Mouse (Mus musculus) brain, embryonic 14.5 days (tissue): ENCODE measurements around the gene Plppr3. TPM values are rescaled to one million over a fixed set of nuclear protein-coding genes. Genes with fewer than 3 reads are reported as not detected.

Experiments used
- DNase-seq: peaks from one replicate; pipeline ENCODE4 v3.0.0-alpha.2; 2011; ENCODE audit warnings: low read depth
- CTCF ChIP-seq: fragments of 200-500 bp; IDR thresholded peaks from 2 replicates; pipeline ENCODE4 v1.5.1; 2012; ENCODE audit warnings: inconsistent platforms, mild to moderate bottlenecking, moderate library complexity, borderline replicate concordance; ENCODE audit not compliant: insufficient read depth, insufficient read length; ENCODE audit errors: extremely low read depth
- POLR2A ChIP-seq: fragments of 200-500 bp; IDR thresholded peaks from 2 replicates; pipeline ENCODE4 v1.6.1; 2012; ENCODE audit warnings: mild to moderate bottlenecking, inconsistent platforms, borderline replicate concordance; ENCODE audit not compliant: poor library complexity, insufficient read depth, insufficient read length, severe bottlenecking; ENCODE audit errors: extremely low read depth
- polyA plus RNA-seq: library from polyadenylated mRNA; depleted of rRNA; stranded (reverse); fragments of >200 nt; gene quantifications from 2 replicates; pipeline ENCODE4 v1.2.3, GENCODE M21; 2012

Gene Plppr3
- polyA plus RNA-seq, 1 experiment: 805 TPM

GRCm38 (mm10) chr10:79854801-79855541, 19.5 kb downstream of the Plppr3 start:
- DNase-seq: peak; percentile 88
- no peak for TF ChIP-seq CTCF
- no peak for TF ChIP-seq POLR2A

- DNase-seq: peak; percentile 100
These were observed 20.3 kb downstream of the Plppr3 start, which contains the start of gene Ptbp1 for GRCm38 (mm10) chr10:79853860-79854795. Ptbp1 (plus strand) TSS chr10:79854427.

GRCm38 (mm10) chr10:79853392-79853791, 21.0 kb downstream of the Plppr3 start:
- peak; percentile 97 for DNase-seq
- no peak for TF ChIP-seq CTCF
- no peak for TF ChIP-seq POLR2A

More at GRCm38 (mm10) chr10:79853860-79854795, 20.3 kb downstream of the Plppr3 start, which contains the start of gene Ptbp1:
- TF ChIP-seq CTCF: no peak
- peak; percentile 67; the same call in 1 of the 2 replicates for TF ChIP-seq POLR2A

- TF ChIP-seq CTCF (no peak), POLR2A (no peak)
- no peak for DNase-seq
These were observed 21.6 kb downstream of the Plppr3 start for GRCm38 (mm10) chr10:79852827-79853226.

GRCm38 (mm10) chr10:79852107-79852789, 22.2 kb downstream of the Plppr3 start:
- no peak for DNase-seq
- TF ChIP-seq POLR2A (no peak), CTCF (no peak)

- DNase-seq: no peak
- TF ChIP-seq CTCF (no peak), POLR2A (no peak)
These were observed 22.8 kb downstream of the Plppr3 start for GRCm38 (mm10) chr10:79851653-79852052.

- DNase-seq: no peak
- no peak for TF ChIP-seq CTCF
- no peak for TF ChIP-seq POLR2A
These were observed 24.3 kb downstream of the Plppr3 start for GRCm38 (mm10) chr10:79849941-79850628.

- DNase-seq: no peak
- no peak for TF ChIP-seq CTCF
- TF ChIP-seq POLR2A: no peak
These were observed 27.9 kb downstream of the Plppr3 start for GRCm38 (mm10) chr10:79846553-79846952.

- peak; percentile 63 for DNase-seq
These were observed 31.0 kb downstream of the Plppr3 start for GRCm38 (mm10) chr10:79843476-79843875.

GRCm38 (mm10) chr10:79842322-79842721, 32.1 kb downstream of the Plppr3 start:
- no peak for TF ChIP-seq CTCF
- TF ChIP-seq POLR2A: no peak
- DNase-seq: no peak

More at GRCm38 (mm10) chr10:79843476-79843875, 31.0 kb downstream of the Plppr3 start:
- no peak for TF ChIP-seq POLR2A
- no peak for TF ChIP-seq CTCF

GRCm38 (mm10) chr10:79840644-79841551, 33.5 kb downstream of the Plppr3 start:
- DNase-seq: peak; percentile 78
- 0 out of 2 replicates have a peak, but pooled peaks have one; percentile 10 for TF ChIP-seq POLR2A
- TF ChIP-seq CTCF: no peak
